Mouse (Mus musculus) left cerebral cortex, postnatal 36 days (tissue): ENCODE results near the gene H60b. TPM values are rescaled to one million over a fixed set of nuclear protein-coding genes. Genes with fewer than 3 reads are reported as not detected.

ENCODE experiments used
- total RNA-seq, 2 experiments: library from RNA; stranded (reverse); gene quantifications; 2 replicates each; pipeline ENCODE4 v1.2.3; 2021

The H60b gene
- total RNA-seq, 2 experiments from 2014 or later = 0.50 to 0.69 TPM

Other genes with a start within 250 kb of the H60b start
- gene 4930444G20Rik, start 90.5 kb upstream of the H60b start, total RNA-seq = not detected
- 1 to 10 TPM in 1 of 2 experiments, under 1 TPM in 1; 0.86 to 2.5 TPM for gene E030030I06Rik, start 9.3 kb upstream of the H60b start, total RNA-seq
- not detected for gene Raet1e, start within 50 bp of the H60b start, total RNA-seq
- gene Raet1d, start 202.0 kb downstream of the H60b start, total RNA-seq = not detected